Mouse (Mus musculus) stomach, postnatal 0 days (tissue): ENCODE measurements around the gene Atp1b2. TPM values are rescaled to one million over a fixed set of nuclear protein-coding genes. Genes with fewer than 3 reads are reported as not detected.
"Not testable (repeated sequence)": the region's sequence is repeated elsewhere in the genome, so short reads cannot be mapped to it uniquely, and the experiment has no call there.

ENCODE experiments used
- ATAC-seq: fragments of 200-750 bp; cut with Nextera tagmentation; 2 replicates; pipeline ENCODE4 v1.8.0; 2017; ENCODE audit not compliant: low FRiP score, low TSS enrichment
- DNase-seq: peaks from one replicate; pipeline ENCODE4 v3.0.0-alpha.2; 2016; ENCODE audit warnings: low spot score
- H3K27ac ChIP-seq: fragments of 300-500 bp; sonication (generic); replicated peaks from 2 replicates; pipeline ENCODE4 v1.5.1; 2014; ENCODE audit warnings: mild to moderate bottlenecking, control low read depth
- H3K27me3 ChIP-seq: fragments of 300-500 bp; sonication (generic); 2 replicates; pipeline ENCODE4 v1.6.1; 2014; ENCODE audit warnings: low read length; ENCODE audit not compliant: control insufficient read depth, insufficient read depth
- H3K36me3 ChIP-seq: fragments of 300-500 bp; sonication (generic); 2 replicates; pipeline ENCODE4 v1.6.1; 2014; ENCODE audit warnings: low read length, mixed read lengths; ENCODE audit not compliant: control insufficient read depth, insufficient read depth
- H3K4me1 ChIP-seq: fragments of 300-500 bp; sonication (generic); replicated peaks from 2 replicates; pipeline ENCODE4 v1.6.1; 2014; ENCODE audit warnings: antibody characterized with exemption; ENCODE audit not compliant: control insufficient read depth, insufficient read depth
- H3K4me2 ChIP-seq: fragments of 300-500 bp; sonication (generic); replicated peaks from 2 replicates; pipeline ENCODE4 v1.6.1; 2014; ENCODE audit warnings: low read depth, mild to moderate bottlenecking, control low read depth, moderate library complexity
- H3K4me3 ChIP-seq: fragments of 300-500 bp; sonication (generic); 2 replicates; pipeline ENCODE4 v1.5.1; 2014; ENCODE audit warnings: low read depth, low read length, control low read depth
- H3K9ac ChIP-seq: fragments of 300-500 bp; sonication (generic); 2 replicates; pipeline ENCODE4 v1.6.1; 2014; ENCODE audit warnings: mild to moderate bottlenecking, low read length, control low read depth, mixed read lengths
- H3K9me3 ChIP-seq: fragments of 300-500 bp; sonication (generic); 2 replicates; pipeline ENCODE4 v1.6.1; 2016; ENCODE audit warnings: low read length; ENCODE audit not compliant: control insufficient read depth
- CTCF ChIP-seq: IDR thresholded peaks from 2 replicates; pipeline ENCODE4 v1.5.1; 2016; ENCODE audit warnings: antibody characterized with exemption, low read depth, mild to moderate bottlenecking, moderate library complexity
- EP300 ChIP-seq: optimal IDR thresholded peaks from 2 replicates; pipeline ENCODE3; 2016; ENCODE audit warnings: antibody characterized with exemption
- WGBS: fragments of 180-500 bp; shearing (Covaris S2); extraction: QIAGEN DNeasy Blood & Tissue Kit; methylation state at CpG from one replicate; pipeline ENCODE4 v1.1.7; 2014; 5-methylcytosine and 5-hydroxymethylcytosine counted together
- polyA plus RNA-seq: library from polyadenylated mRNA; unstranded; fragments of >200 nt; fragmentation: Nextera tagmentation; extraction: Ambion mirVana; gene quantifications from 2 replicates; pipeline ENCODE4 v1.2.1, GENCODE M21; 2015

Gene Atp1b2
- polyA plus RNA-seq, 1 experiment from 2014 or later, result 5.3 TPM

DNA sequence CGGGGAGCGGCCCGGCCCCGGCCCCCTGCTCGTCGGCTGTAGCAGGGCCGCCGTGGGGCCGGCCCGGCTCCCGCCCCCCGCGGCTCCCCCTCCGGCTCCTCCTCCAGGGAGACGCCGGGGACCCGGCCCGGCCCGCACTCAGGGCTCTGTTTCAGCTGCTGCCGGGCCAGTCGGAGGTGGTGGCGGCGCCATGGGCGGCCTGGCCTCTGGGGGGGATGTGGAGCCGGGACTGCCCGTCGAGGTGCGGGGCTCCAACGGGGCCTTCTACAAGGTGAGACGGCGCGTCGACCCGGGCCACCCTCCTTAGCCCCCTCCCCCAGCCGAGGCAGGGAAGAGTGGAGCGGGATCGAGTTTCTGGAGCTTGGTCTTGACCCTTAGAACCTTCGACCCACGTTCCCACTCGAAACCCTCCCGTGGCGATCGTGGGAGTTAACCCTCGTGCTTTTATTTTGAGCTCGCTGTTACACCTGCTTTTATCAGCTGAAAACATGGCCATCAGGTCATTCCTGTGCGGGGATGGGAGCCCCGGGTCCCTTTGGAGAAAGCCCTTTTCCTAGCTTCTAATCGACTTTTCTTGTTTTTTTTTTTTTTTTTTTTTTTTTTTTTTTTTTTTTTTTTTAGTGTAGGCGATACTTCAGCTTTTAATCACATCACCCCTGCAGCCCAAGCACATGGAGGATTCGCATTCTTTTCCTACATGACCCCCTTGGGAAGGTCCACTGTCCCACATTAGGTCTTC is 27.6 kb upstream of the Atp1b2 start:
- ATAC-seq (peak; percentile 49), DNase-seq (no peak)
- Histone ChIP-seq H3K27ac (peak overlapping the region; percentile 98), H3K36me3 (no peaks in the 10 kb centered on the region; the same call in 1 of the 2 replicates), H3K9ac (peak overlapping the region; percentile 96), H3K4me2 (peak overlapping the region; percentile 87), H3K4me3 (peak overlapping the region; percentile 93), H3K9me3 (no peaks in the 10 kb centered on the region), H3K4me1 (no peaks in the 10 kb centered on the region), H3K27me3 (no peaks in the 10 kb centered on the region)
- WGBS, result under 1% methylated on average over 47 of the region's 50 CpGs
- TF ChIP-seq EP300 (no peak), CTCF (no peak)

DNA sequence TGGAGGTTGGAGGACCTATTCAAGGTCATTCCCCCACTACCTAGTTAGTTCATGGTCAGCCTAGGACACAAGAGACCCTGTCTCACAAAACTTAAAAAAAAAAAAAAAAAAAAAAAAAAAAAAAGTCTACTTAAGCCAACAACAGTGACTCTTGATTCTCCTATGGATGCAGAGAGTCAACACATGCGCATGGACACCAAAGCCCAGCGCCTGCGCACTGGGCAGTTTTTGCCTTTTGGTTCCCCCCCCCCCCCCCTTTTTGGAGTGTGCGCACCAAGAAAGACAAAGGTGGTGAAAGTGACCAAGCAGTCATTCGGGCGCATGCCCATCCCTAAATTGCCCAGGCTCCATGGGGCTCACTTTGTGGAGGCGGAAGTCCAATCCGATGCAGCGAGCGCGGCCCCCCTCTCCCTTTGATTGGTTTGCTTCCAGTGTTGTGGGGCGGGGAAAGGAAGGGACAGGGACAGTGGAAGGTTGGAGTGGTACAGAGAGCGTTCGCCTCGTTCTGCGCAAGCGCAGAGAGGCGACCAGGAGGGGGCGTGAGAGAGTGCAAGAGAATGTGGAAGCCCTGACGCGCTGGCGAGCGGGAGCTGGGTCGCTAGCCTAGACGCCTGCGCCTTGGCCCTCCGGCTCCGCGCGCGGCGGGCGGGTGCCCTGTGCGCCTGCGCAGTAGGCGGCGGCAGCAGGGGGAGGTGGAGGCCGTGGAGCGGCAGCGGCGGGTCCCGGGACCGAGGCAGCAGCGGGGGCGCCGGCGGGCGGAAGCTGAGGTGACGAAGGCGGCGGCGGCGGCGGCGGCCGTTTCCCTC is 26.7 kb upstream of the Atp1b2 start, which contains the start of gene Fxr2:
TSS of gene Fxr2 (plus strand) at position 707 of the 806 bp plus-strand sequence.
- Histone ChIP-seq H3K27ac (peak within 1 kb of the TSS; percentile 98), H3K36me3 (no peaks in the 10 kb centered on the region; the same call in 1 of the 2 replicates), H3K27me3 (no peaks in the 10 kb centered on the region), H3K9me3 (no peaks in the 10 kb centered on the region), H3K4me3 (peak within 1 kb of the TSS; percentile 93), H3K4me1 (no peaks in the 10 kb centered on the region), H3K4me2 (peak within 1 kb of the TSS; percentile 87), H3K9ac (peak within 1 kb of the TSS; percentile 96)
- peak; percentile 100 for DNase-seq
- WGBS, result under 1% methylated on average over 29 of the region's 56 CpGs
- ATAC-seq, result peak; percentile 98
- no peak for TF ChIP-seq EP300
- peak; percentile 90 for TF ChIP-seq CTCF

DNA sequence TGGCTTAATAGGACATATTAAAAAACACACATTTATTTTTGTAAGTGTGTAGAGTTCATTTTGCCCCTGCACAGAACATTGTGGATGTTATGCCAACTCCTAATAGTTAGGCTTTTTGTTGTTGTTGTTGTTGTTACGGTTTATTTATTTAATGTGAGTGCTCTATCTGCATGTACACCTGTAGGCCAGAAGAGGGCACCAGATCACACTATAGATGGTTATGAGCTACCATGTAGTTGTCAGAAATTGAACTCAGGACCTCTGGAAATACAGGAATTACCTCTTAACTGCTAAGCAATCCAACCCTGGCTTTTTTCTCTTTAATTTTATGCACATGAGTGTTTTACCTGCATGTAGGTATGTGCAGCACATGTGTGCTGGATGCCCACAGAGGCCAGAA is 24.1 kb upstream of the Atp1b2 start:
- Histone ChIP-seq H3K27ac (no peak overlapping the region), H3K4me2 (no peak overlapping the region), H3K9ac (no peak overlapping the region), H3K36me3 (no peaks in the 10 kb centered on the region), H3K4me3 (no peak overlapping the region), H3K9me3 (no peaks in the 10 kb centered on the region), H3K4me1 (no peaks in the 10 kb centered on the region), H3K27me3 (no peaks in the 10 kb centered on the region)
- WGBS, result 66% methylated on average over 1 of the region's 1 CpGs
- no peak for ATAC-seq
- DNase-seq, result no peak
- TF ChIP-seq EP300 (no peak), CTCF (peak; percentile 72)

DNA sequence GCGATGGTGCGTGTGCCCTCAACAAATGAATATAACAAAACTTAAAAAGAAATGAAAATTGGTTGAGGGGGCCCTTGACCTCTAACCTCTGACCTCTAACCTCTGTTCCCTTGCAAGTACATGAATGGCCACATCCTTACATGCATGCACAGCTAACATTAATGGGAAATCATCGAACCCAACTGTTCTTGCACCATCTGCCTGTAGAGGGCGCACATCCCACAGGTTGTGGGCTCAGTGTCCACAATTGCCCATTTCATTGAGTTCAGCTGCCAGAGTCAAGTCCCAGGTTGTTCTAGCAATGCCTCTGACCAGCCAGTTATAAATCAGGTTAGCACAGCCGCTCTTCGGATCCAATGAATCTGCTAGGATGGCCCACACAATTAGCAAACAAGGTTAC is 22.5 kb upstream of the Atp1b2 start:
- Histone ChIP-seq H3K4me1 (no peaks in the 10 kb centered on the region), H3K4me3 (no peak overlapping the region), H3K4me2 (no peak overlapping the region), H3K9me3 (no peaks in the 10 kb centered on the region), H3K27me3 (no peaks in the 10 kb centered on the region), H3K36me3 (no peaks in the 10 kb centered on the region), H3K27ac (no peak overlapping the region), H3K9ac (no peak overlapping the region)
- DNase-seq (peak; percentile 83), ATAC-seq (no peak)
- WGBS, result 35% methylated on average over 6 of the region's 6 CpGs
- TF ChIP-seq CTCF, result peak; percentile 98
- TF ChIP-seq EP300, result no peak

DNA sequence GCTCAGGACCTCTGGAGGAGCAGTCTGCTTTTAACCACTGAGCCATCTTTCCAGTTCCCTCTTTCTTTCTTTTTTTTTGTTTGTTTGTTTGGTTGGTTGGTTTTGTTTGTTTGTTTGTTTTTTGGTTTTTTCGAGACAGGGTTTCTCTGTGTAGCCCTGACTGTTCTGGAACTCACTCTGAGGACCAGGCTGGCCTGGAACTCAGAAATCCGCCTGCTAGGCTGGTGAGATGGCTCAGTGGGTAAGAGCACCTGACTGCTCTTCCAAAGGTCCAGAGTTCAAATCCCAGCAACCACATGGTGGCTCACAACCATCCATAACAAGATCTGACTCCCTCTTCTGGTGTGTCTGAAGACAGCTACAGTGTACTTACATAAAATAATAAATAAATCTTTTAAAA is 18.6 kb upstream of the Atp1b2 start:
- 90% methylated on average over 2 of the region's 2 CpGs for WGBS
- H3K4me1 ChIP-seq, result not testable (repeated sequence)

More for the DNA sequence above, 18.6 kb upstream of the Atp1b2 start:
- not testable (repeated sequence) for H3K4me3 ChIP-seq, H3K36me3 ChIP-seq, H3K27ac ChIP-seq, H3K27me3 ChIP-seq, H3K9me3 ChIP-seq, ATAC-seq, H3K9ac ChIP-seq, H3K4me2 ChIP-seq, DNase-seq
